Mouse (Mus musculus) testis, adult 2 months (tissue): ENCODE results near the gene Gmppb. TPM values are rescaled to one million over a fixed set of nuclear protein-coding genes. Genes with fewer than 3 reads are reported as not detected.
A peak's percentile ranks its signal among the peaks of the same experiment; 100 is the strongest.
"Not testable (repeated sequence)": the region's sequence is repeated elsewhere in the genome, so short reads cannot be mapped to it uniquely, and the experiment has no call there.

ENCODE experiments used
- H3K27ac ChIP-seq: fragments of 200-500 bp; 2 replicates; pipeline ENCODE4 v1.5.1; 2012; ENCODE audit warnings: low read depth, low read length; ENCODE audit not compliant: control insufficient read depth, insufficient read depth
- H3K27me3 ChIP-seq: fragments of 200-500 bp; 2 replicates; pipeline ENCODE4 v1.6.1; 2012; ENCODE audit warnings: mild to moderate bottlenecking, low read length, moderate library complexity; ENCODE audit not compliant: control insufficient read depth, insufficient read depth
- H3K36me3 ChIP-seq: fragments of 200-500 bp; 2 replicates; pipeline ENCODE4 v1.6.1; 2012; ENCODE audit warnings: mild to moderate bottlenecking, low read length; ENCODE audit not compliant: control insufficient read depth, insufficient read depth
- H3K4me1 ChIP-seq: fragments of 200-500 bp; 2 replicates; pipeline ENCODE4 v1.6.1; 2012; ENCODE audit warnings: low read length; ENCODE audit not compliant: control insufficient read depth, insufficient read depth
- H3K4me3 ChIP-seq: fragments of 200-500 bp; 2 replicates; pipeline ENCODE4 v1.5.1; 2012; ENCODE audit warnings: low read depth, mild to moderate bottlenecking, low read length, moderate library complexity, mixed read lengths; ENCODE audit not compliant: control insufficient read depth
- CTCF ChIP-seq: fragments of 200-500 bp; IDR thresholded peaks from 2 replicates; pipeline ENCODE4 v1.5.1; 2012; ENCODE audit warnings: low read depth, mild to moderate bottlenecking, inconsistent platforms, low read length, moderate library complexity; ENCODE audit not compliant: control insufficient read depth, insufficient read depth, insufficient replicate concordance
- POLR2A ChIP-seq: fragments of 200-500 bp; IDR thresholded peaks from 2 replicates; pipeline ENCODE4 v1.6.1; 2012; ENCODE audit warnings: low read depth, mild to moderate bottlenecking, inconsistent platforms, low read length, moderate library complexity; ENCODE audit not compliant: control insufficient read depth
- polyA plus RNA-seq: library from polyadenylated mRNA; depleted of rRNA; stranded (reverse); fragments of >200 nt; gene quantifications from 2 replicates; pipeline ENCODE4 v1.2.3, GENCODE M21; 2012; rRNA removed

Gmppb gene
- 21.5 and 21.6 TPM in 2 replicates for polyA plus RNA-seq

DNA sequence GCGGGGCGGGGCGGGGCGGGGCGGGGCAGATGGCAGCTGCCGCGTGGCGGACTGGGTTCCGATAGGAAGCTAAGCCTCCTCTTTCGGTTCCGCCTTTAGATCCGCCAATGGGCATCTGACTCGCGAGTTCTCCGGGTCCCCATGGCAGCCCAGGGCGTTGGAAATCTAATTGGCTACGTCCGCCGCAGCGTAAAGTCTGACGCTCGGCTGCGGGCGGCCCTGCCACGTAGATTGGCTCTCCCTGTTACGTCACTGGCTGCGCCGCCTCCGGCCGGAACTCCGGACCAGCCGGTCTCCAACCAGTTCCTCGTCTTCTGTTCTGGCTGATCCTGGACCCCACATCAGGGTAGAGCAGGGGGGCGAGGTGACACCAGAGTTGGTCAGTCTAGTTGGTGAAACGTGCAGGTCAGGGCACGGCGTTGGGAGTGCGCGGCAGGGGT, at the start of gene Gmppb:
Gmppb (plus strand) TSS at position 227 of the 440 bp plus-strand sequence.
- TF ChIP-seq CTCF (no peak), POLR2A (peak; percentile 66)
- Histone ChIP-seq H3K27ac (peak within 1 kb of the TSS; percentile 97), H3K4me1 (peaks cover 6% of the 10 kb centered on the region), H3K27me3 (no peaks in the 10 kb centered on the region), H3K4me3 (peak within 1 kb of the TSS; percentile 99), H3K36me3 (no peaks in the 10 kb centered on the region; the same call in 1 of the 2 replicates)

- peak within 1 kb of the TSS; percentile 97 for H3K4me3 ChIP-seq
- TF ChIP-seq POLR2A (peak; percentile 95), CTCF (0 out of 2 replicates have a peak, but pooled peaks have one; percentile 9)
- peaks cover 5% of the 10 kb centered on the region for H3K4me1 ChIP-seq
- H3K27ac ChIP-seq: peak within 1 kb of the TSS; percentile 90
- no peaks in the 10 kb centered on the region for H3K27me3 ChIP-seq
- H3K36me3 ChIP-seq: no peaks in the 10 kb centered on the region
Measured at GRCm38 (mm10) chr9:108001922-108002770, 46.9 kb upstream of the Gmppb start, which contains the start of gene Ip6k1. Gene Ip6k1 (plus strand): TSS chr9:108002501.

DNA sequence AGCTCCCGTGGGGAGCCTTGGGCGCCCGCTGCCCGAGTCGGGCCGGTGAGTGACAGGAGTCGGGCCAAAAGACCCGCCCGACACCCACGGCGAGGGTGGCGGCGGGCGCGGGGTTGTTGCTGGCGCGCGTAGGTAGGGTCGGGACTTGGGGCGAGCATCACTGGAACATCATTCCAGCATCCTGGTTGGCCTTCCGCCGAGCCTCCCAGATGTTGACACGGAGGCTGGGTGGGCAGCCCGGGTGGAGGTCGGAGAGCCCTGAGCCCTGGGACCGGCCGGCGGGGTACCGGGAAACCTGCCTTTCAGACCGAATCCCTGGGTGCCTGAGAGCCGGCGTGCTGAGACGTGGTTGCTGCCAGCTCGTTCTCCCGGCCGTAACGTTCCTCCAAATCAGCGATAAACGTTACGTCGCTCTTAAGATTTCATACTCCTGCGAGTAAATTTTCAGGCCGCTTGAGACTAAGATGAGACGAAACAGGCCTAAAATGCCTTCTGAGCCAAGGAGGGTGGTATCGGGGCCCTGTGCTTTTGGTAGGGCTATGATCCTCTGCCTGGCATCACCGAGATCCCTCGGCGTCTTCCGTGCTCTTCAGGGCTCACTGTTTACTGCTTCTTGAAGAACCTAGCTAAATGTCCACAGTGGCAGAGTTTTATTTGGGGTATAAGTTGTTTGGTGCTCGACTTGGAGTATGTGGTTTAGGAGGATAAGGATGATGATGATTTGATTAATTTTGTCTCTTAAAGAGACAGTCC, 46.1 kb upstream of the Gmppb start:
- H3K36me3 ChIP-seq: no peaks in the 10 kb centered on the region
- H3K27ac ChIP-seq: peak overlapping the region; percentile 90
- H3K27me3 ChIP-seq: no peaks in the 10 kb centered on the region
- TF ChIP-seq CTCF (no peak), POLR2A (no peak; the same call in 1 of the 2 replicates)
- peaks cover 5% of the 10 kb centered on the region for H3K4me1 ChIP-seq
- H3K4me3 ChIP-seq: peak overlapping the region; percentile 97

DNA sequence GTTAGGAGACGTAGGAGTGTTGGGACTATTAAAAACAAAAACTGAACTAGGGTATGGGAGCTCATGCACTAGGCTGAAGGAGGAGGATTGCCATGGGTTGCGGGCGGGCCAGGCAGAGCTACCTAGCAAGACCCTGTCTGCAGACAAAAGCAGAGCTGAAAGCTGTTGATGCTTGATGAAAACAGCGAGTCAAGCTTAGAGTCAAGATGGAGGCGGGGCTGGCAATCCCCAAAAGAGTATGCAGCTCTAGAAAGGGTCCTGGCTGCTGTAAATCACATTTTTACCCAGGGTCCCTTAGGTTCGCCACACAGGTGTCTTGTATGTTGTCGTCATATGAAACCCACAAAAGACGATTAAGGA, 45.5 kb upstream of the Gmppb start:
- H3K4me3 ChIP-seq: peak overlapping the region; percentile 97
- peaks cover 5% of the 10 kb centered on the region for H3K4me1 ChIP-seq
- H3K27me3 ChIP-seq: no peaks in the 10 kb centered on the region
- H3K36me3 ChIP-seq: no peaks in the 10 kb centered on the region; the same call in 1 of the 2 replicates
- H3K27ac ChIP-seq: peak overlapping the region; percentile 90
- no peak for TF ChIP-seq POLR2A
- no peak for TF ChIP-seq CTCF

- Histone ChIP-seq H3K27me3 (no peaks in the 10 kb centered on the region), H3K4me3 (no peak overlapping the region), H3K4me1 (peaks cover 5% of the 10 kb centered on the region), H3K36me3 (no peaks in the 10 kb centered on the region; the same call in 1 of the 2 replicates), H3K27ac (no peak overlapping the region)
- TF ChIP-seq POLR2A (no peak), CTCF (no peak)
Measured at GRCm38 (mm10) chr9:108008041-108008440, 41.0 kb upstream of the Gmppb start.

- no peaks in the 10 kb centered on the region; the same call in 1 of the 2 replicates for H3K36me3 ChIP-seq
- TF ChIP-seq POLR2A (no peak), CTCF (no peak)
- no peak overlapping the region for H3K27ac ChIP-seq
- H3K4me1 ChIP-seq: no peaks in the 10 kb centered on the region
- no peak overlapping the region for H3K4me3 ChIP-seq
- no peaks in the 10 kb centered on the region for H3K27me3 ChIP-seq
Measured at GRCm38 (mm10) chr9:108010385-108010784, 38.7 kb upstream of the Gmppb start.

- not testable (repeated sequence) for H3K4me3 ChIP-seq, H3K27ac ChIP-seq, H3K27me3 ChIP-seq, H3K4me1 ChIP-seq, H3K36me3 ChIP-seq
Measured at GRCm38 (mm10) chr9:108013577-108013976, 35.5 kb upstream of the Gmppb start.
